Mouse (Mus musculus) liver, embryonic 14.5 days (tissue): ENCODE results near the gene Thap3. TPM values are rescaled to one million over a fixed set of nuclear protein-coding genes. Genes with fewer than 3 reads are reported as not detected.
A peak's percentile ranks its signal among the peaks of the same experiment; 100 is the strongest.

ENCODE experiments used
- ATAC-seq: fragments of 200-750 bp; cut with Nextera tagmentation; 2 replicates; pipeline ENCODE4 v1.8.0; 2017; ENCODE audit warnings: moderate number of reproducible peaks, mild to moderate bottlenecking, moderate library complexity; ENCODE audit not compliant: insufficient read depth
- DNase-seq, 3 experiments: peaks; one replicate each; pipeline ENCODE4 v3.0.0-alpha.2; 2012 to 2013; ENCODE audit warnings: low read depth in 3 of 3, low spot score in 3 of 3
- H3K27ac ChIP-seq: fragments of 300-500 bp; sonication (generic); 2 replicates; pipeline ENCODE4 v1.5.1; 2014; ENCODE audit warnings: moderate library complexity, mild to moderate bottlenecking, control low read depth, inconsistent platforms
- H3K27me3 ChIP-seq: fragments of 300-500 bp; sonication (generic); 2 replicates; pipeline ENCODE4 v1.6.1; 2014; ENCODE audit warnings: mild to moderate bottlenecking, low read length, moderate library complexity; ENCODE audit not compliant: control insufficient read depth, insufficient read depth
- H3K36me3 ChIP-seq: fragments of 300-500 bp; sonication (generic); replicated peaks from 2 replicates; pipeline ENCODE4 v1.6.1; 2014; ENCODE audit warnings: low read depth; ENCODE audit not compliant: control insufficient read depth, insufficient read depth
- H3K4me1 ChIP-seq, 2 experiments: fragments of 200-500 bp in 1 of 2; fragments of 300-500 bp in 1 of 2; sonication (generic) in 1 of 2; replicated peaks; 2 replicates each; pipeline ENCODE4 v1.6.1; 2012 to 2014; ENCODE audit warnings: antibody characterized with exemption in 1 of 2, inconsistent platforms in 1 of 2, low read length in 1 of 2; ENCODE audit not compliant: control insufficient read depth in 2 of 2, insufficient read depth in 2 of 2
- H3K4me2 ChIP-seq: fragments of 300-500 bp; sonication (generic); 2 replicates; pipeline ENCODE4 v1.6.1; 2014; ENCODE audit warnings: low read depth, mild to moderate bottlenecking, control low read depth, moderate library complexity
- H3K4me3 ChIP-seq, 2 experiments: fragments of 200-500 bp in 1 of 2; fragments of 300-500 bp in 1 of 2; sonication (generic) in 1 of 2; 2 replicates each; pipeline ENCODE4 v1.5.1; 2012 to 2014; ENCODE audit warnings: low read depth in 2 of 2, low read length in 2 of 2, mild to moderate bottlenecking in 2 of 2, control low read depth in 1 of 2, inconsistent platforms in 1 of 2, moderate library complexity in 1 of 2; ENCODE audit not compliant: insufficient read depth in 1 of 2
- H3K9ac ChIP-seq: fragments of 300-500 bp; sonication (generic); replicated peaks from 2 replicates; pipeline ENCODE4 v1.6.1; 2014; ENCODE audit warnings: mild to moderate bottlenecking, control low read depth, moderate library complexity
- H3K9me3 ChIP-seq: fragments of 300-500 bp; sonication (generic); 2 replicates; pipeline ENCODE4 v1.6.1; 2016; ENCODE audit warnings: low read length, mixed read lengths; ENCODE audit not compliant: control insufficient read depth
- CTCF ChIP-seq: IDR thresholded peaks from 2 replicates; pipeline ENCODE4 v1.5.1; 2016; ENCODE audit warnings: antibody characterized with exemption, low read depth, control low read depth
- EP300 ChIP-seq: IDR thresholded peaks from 2 replicates; pipeline ENCODE4 v1.6.1; 2016; ENCODE audit warnings: antibody characterized with exemption, low read depth
- whole genome bisulfite sequencing: fragments of 180-500 bp; shearing (Covaris S2); extraction: QIAGEN DNeasy Blood & Tissue Kit; methylation state at CpG from one replicate; pipeline ENCODE4 v1.1.7; 2014; ENCODE audit not compliant: insufficient replicate concordance; 5-methylcytosine and 5-hydroxymethylcytosine counted together
- polyA plus RNA-seq, 2 experiments: library from polyadenylated mRNA; depleted of rRNA in 1 of 2; stranded (reverse) in 1 of 2; unstranded in 1 of 2; fragments of >200 nt; fragmentation: Nextera tagmentation in 1 of 2; extraction: Ambion mirVana in 1 of 2; gene quantifications; 2 replicates each; pipeline versions ENCODE4 v1.2.1 to v1.2.3; 2012 to 2014

Thap3 gene
- polyA plus RNA-seq, 2 experiments: 4.5 to 5.0 TPM

- Histone ChIP-seq H3K4me1 (peaks cover 14 to 19% of the 10 kb centered on the region in 2 experiments), H3K9ac (peak overlapping the region; percentile 97), H3K36me3 (no peaks in the 10 kb centered on the region), H3K9me3 (no peaks in the 10 kb centered on the region), H3K4me3 (peak overlapping the region in 1 of 2 experiments; percentile 81; a peak in 2 of 4 replicates), H3K4me2 (peak overlapping the region; percentile 85), H3K27ac (no peak overlapping the region), H3K27me3 (peaks cover 14% of the 10 kb centered on the region)
- ATAC-seq: no peak
- TF ChIP-seq EP300: no peak
- TF ChIP-seq CTCF: no peak
- WGBS: 42% methylated on average over 3 of the region's 3 CpGs
- no peak for DNase-seq
Observed at GRCm38 (mm10) chr4:151997701-151998100, 8.9 kb upstream of the Thap3 start.

GRCm38 (mm10) chr4:151996951-151997222, 8.1 kb upstream of the Thap3 start:
- Histone ChIP-seq H3K9ac (peak overlapping the region; percentile 97), H3K4me3 (peak overlapping the region; percentile 81 to 83), H3K9me3 (no peaks in the 10 kb centered on the region), H3K36me3 (peaks cover 3% of the 10 kb centered on the region; the same call in 1 of the 2 replicates), H3K27me3 (peaks cover 14% of the 10 kb centered on the region), H3K4me1 (peaks cover 14 to 19% of the 10 kb centered on the region in 2 experiments), H3K27ac (peak overlapping the region; percentile 80), H3K4me2 (peak overlapping the region; percentile 85)
- 3% methylated on average over 13 of the region's 13 CpGs for WGBS
- no peak for ATAC-seq
- TF ChIP-seq CTCF (no peak), EP300 (no peak)
- DNase-seq: no peak

- Histone ChIP-seq H3K4me3 (peak within 1 kb of the TSS; percentile 81 to 83), H3K9me3 (no peaks in the 10 kb centered on the region), H3K4me2 (peak within 1 kb of the TSS; percentile 99), H3K9ac (peak within 1 kb of the TSS; percentile 97), H3K36me3 (peaks cover 8% of the 10 kb centered on the region; the same call in 1 of the 2 replicates), H3K4me1 (peaks cover 14 to 19% of the 10 kb centered on the region in 2 experiments), H3K27ac (peak within 1 kb of the TSS; percentile 80), H3K27me3 (peaks cover 14% of the 10 kb centered on the region)
- peak; percentile 98 for DNase-seq
- peak; percentile 95 for ATAC-seq
- under 1% methylated on average over 94 of the region's 94 CpGs for WGBS
- TF ChIP-seq EP300 (no peak), CTCF (0 out of 2 replicates have a peak, but pooled peaks have one; percentile 11)
Observed at GRCm38 (mm10) chr4:151996173-151996950, 7.6 kb upstream of the Thap3 start, which contains the start of gene Phf13. Phf13 (minus strand) TSS chr4:151996258.

- peak overlapping the region; percentile 92 for H3K9ac ChIP-seq
- H3K9me3 ChIP-seq: no peaks in the 10 kb centered on the region
- H3K4me1 ChIP-seq: peaks cover 14 to 19% of the 10 kb centered on the region in 2 experiments
- TF ChIP-seq EP300: no peak
- H3K4me2 ChIP-seq: peak overlapping the region; percentile 99
- no peak for DNase-seq
- 1% methylated on average over 96 of the region's 111 CpGs for WGBS
- peaks cover 14% of the 10 kb centered on the region for H3K27me3 ChIP-seq
- H3K36me3 ChIP-seq: peaks cover 8% of the 10 kb centered on the region; the same call in 1 of the 2 replicates
- peak overlapping the region; percentile 15 for H3K27ac ChIP-seq
- ATAC-seq: peak; percentile 1; the same call in 1 of the 2 replicates
- H3K4me3 ChIP-seq: peak overlapping the region; percentile 76 to 81
Observed at GRCm38 (mm10) chr4:151995371-151996172, 6.8 kb upstream of the Thap3 start.
